Comparison of ENCODE assay signal across 17 mouse cellular contexts in the genomic region with DNA sequence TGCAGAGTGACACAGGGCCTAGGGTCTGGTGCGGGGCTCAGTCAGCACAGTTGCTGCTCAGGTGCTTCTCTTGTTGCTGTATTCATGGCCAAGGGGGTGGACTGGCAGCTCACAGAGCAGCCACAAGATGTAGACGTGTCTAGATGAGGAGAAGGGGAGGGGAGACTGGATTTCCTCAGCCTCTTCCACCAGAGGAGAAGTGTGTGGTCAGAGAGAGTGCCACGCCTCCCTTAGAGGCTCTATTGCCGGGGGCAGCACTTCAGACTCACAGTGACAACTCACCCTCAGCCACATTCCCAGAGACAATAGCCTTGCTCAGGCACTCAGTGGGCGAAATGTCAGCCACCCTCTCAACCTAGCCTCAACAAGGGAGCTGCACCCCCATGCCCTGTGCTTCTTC. TPM values are rescaled to one million over a fixed set of nuclear protein-coding genes. Genes with fewer than 3 reads are reported as not detected.
"Had no signal": no experiment of that assay in that cellular context is flagged by ENCODE, and none has a peak within 500 bp of the region (broad histone marks: within the 10 kb centered on the region; RNA-seq: fewer than 3 reads in every experiment).

No protein-coding gene starts in this region.

- H3K27me3 ChIP-seq: limb, embryonic 15.5 days; liver, embryonic 12.5 days; lung, embryonic 15.5 days; midbrain, embryonic 13.5 days; stomach, embryonic 15.5 days had no signal

- H3K4me3 ChIP-seq: limb, embryonic 15.5 days; liver, embryonic 12.5 days; lung, embryonic 15.5 days; midbrain, embryonic 13.5 days; stomach, embryonic 15.5 days had no signal

- H3K4me1 ChIP-seq: midbrain, embryonic 13.5 days had no signal

- DNase-seq: kidney, adult 8-10 months; right cerebral cortex, postnatal 4 days; spleen, adult 18-20 months had no signal

- H3K9ac ChIP-seq: limb, embryonic 15.5 days; liver, embryonic 12.5 days; lung, embryonic 15.5 days; midbrain, embryonic 13.5 days; stomach, embryonic 15.5 days had no signal

- H3K9me3 ChIP-seq: limb, embryonic 15.5 days; liver, embryonic 12.5 days; lung, embryonic 15.5 days; midbrain, embryonic 13.5 days; stomach, embryonic 15.5 days had no signal

- H3K4me2 ChIP-seq: limb, embryonic 15.5 days; liver, embryonic 12.5 days; lung, embryonic 15.5 days; midbrain, embryonic 13.5 days; stomach, embryonic 15.5 days had no signal

- H3K27ac ChIP-seq: limb, embryonic 15.5 days; liver, embryonic 12.5 days; lung, embryonic 15.5 days; midbrain, embryonic 13.5 days; stomach, embryonic 15.5 days had no signal

RNA-seq across cellular contexts. Expression of a gene that starts 11.8 kb away (rescaled TPM):
- total RNA-seq: layer of hippocampus, postnatal 25 days; left cerebral cortex, postnatal 25 days; midbrain, postnatal 0 days; neutrophil, adult 5-6 weeks had no signal
- polyA plus RNA-seq: kidney, embryonic 16.5 days; limb, embryonic 15.5 days; liver, embryonic 12.5 days; liver, embryonic 16.5 days; lung, embryonic 15.5 days; neural tube, embryonic 11.5 days; stomach, embryonic 15.5 days; thymus, adult 2 months; urinary bladder, adult 2 months had no signal

RNA-seq across cellular contexts. Expression of a gene that starts 49.1 kb away (rescaled TPM):
- total RNA-seq: left cerebral cortex, postnatal 25 days; midbrain, postnatal 0 days had no signal
- polyA plus RNA-seq: neural tube, embryonic 11.5 days had no signal
